Mouse (Mus musculus) cerebellum, postnatal 25 days (tissue): Measurements from ENCODE around the gene Olfr1305.

Experiments used
- DNase-seq, 2 experiments: peaks; one replicate each; pipeline ENCODE4 v3.0.0; 2021; ENCODE audit warnings: mixed read lengths in 2 of 2

The Olfr1305 gene

DNA sequence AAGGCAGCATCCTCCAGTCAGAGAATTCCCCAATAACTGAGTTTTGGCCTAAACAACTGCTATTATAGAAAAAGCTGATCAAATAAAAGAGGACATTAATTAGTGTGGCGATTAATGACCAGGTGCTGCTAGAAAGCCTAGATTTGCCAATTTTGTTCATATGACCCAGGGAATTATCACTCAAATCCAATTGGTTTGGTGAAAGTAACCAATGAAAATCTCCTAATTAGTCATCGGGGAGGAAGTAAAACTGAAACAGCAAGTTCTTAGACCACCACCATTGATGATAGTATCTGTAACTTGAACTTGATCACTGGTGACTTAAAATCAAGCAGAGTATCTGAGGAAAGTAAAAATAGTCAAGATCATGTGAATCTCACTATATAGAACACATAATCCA lies at the start of gene Olfr1305:
TSS of gene Olfr1305 (minus strand) at position 101 of the 400 bp plus-strand sequence.
- no peak for DNase-seq

DNA sequence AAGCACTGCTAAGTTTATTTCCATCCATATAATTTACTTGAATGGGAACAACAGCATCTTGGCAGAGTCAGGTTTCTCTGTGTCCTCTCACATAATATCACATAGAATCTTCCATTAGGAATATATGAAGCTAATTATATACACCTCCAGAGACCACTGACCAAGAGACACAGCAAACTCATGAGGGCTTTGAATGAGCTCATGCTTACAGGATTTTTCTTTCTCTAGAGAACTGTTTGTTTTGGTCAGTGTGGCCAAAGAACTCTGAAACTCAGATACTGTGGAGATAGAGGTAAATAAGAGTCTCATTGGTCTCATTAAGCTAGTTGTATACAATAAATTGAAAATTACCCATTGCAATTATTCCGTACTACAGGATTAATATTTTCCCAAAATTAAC lies 39.2 kb upstream of the Olfr1305 start, which contains the start of gene Olfr1306:
TSS of gene Olfr1306 (minus strand) at position 101 of the 400 bp plus-strand sequence.
- no peak for DNase-seq

DNA sequence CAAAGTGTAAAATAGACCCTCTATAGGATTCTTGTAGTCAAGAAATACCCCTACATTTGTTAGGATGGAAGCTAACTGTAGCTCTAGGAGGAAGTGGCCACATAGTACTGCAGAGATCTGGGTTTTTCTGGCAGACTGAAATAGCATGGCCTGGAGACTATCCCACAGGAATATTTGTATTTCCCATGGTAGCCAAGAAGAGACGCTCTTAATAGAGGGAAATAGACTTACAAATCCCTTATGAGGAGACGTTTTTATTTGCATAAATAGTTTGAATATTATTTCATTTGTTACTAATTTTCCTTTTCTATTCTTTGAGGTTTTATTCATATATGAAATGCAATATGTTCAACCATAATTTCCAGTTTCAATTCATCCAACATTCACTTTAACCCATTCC lies 56.7 kb downstream of the Olfr1305 start, which contains the start of gene Olfr1303:
TSS of gene Olfr1303 (minus strand) at position 101 of the 400 bp plus-strand sequence.
- no peak for DNase-seq
